Mouse (Mus musculus) spleen, adult 2 months (tissue): ENCODE results near the gene Gm5475.

Experiments used
- CTCF ChIP-seq: fragments of 200-500 bp; IDR thresholded peaks from 2 replicates; pipeline ENCODE4 v1.5.1; 2011; ENCODE audit warnings: mild to moderate bottlenecking, inconsistent platforms; ENCODE audit not compliant: insufficient read depth, insufficient read length, insufficient replicate concordance; ENCODE audit errors: extremely low read depth
- POLR2A ChIP-seq: fragments of 200-500 bp; IDR thresholded peaks from 2 replicates; pipeline ENCODE4 v1.6.1; 2011; ENCODE audit warnings: low read depth, low read length, inconsistent platforms

- TF ChIP-seq CTCF (no peak), POLR2A (no peak)
Measured at GRCm38 (mm10) chr15:100414011-100414410, 7.9 kb upstream of the Gm5475 start.
